Mouse (Mus musculus): ENCODE measurements around the gene Lcn4.

GRCm38 (mm10) chr2:26638572-26638971, 32.5 kb downstream of the Lcn4 start:
- no peak for TF ChIP-seq USF1 (IDR thresholded peaks at IDR 0.05; ENCODE audit: low read depth)
- TF ChIP-seq MAX (IDR thresholded peaks at IDR 0.05) = no peak
- TF ChIP-seq CTCF (IDR thresholded peaks at IDR 0.05; ENCODE audit: control insufficient read depth, insufficient read depth, insufficient read length) = no peak
- TF ChIP-seq FOSL1 (IDR thresholded peaks at IDR 0.05; ENCODE audit: insufficient read depth, low read length, poor library complexity, severe bottlenecking) = no peak
- TF ChIP-seq MYOG (IDR thresholded peaks at IDR 0.05; ENCODE audit: control insufficient read depth, extremely low read depth, insufficient read length) = no peak
